Mouse (Mus musculus) lung, adult 2 months (tissue): ENCODE data around the gene Manba.
"Not testable (repeated sequence)": the region's sequence is repeated elsewhere in the genome, so short reads cannot be mapped to it uniquely, and the experiment has no call there.

Experiments
- CTCF ChIP-seq: fragments of 200-500 bp; IDR thresholded peaks from 2 replicates; pipeline ENCODE4 v1.5.1; 2011; ENCODE audit warnings: mild to moderate bottlenecking, low read length, control low read depth; ENCODE audit not compliant: insufficient read depth
- POLR2A ChIP-seq: fragments of 200-500 bp; IDR thresholded peaks from 2 replicates; pipeline ENCODE4 v1.6.1; 2011; ENCODE audit warnings: low read depth, mild to moderate bottlenecking, control low read depth, low read length, borderline replicate concordance; ENCODE audit errors: extremely low read depth

- TF ChIP-seq CTCF, POLR2A: not testable (repeated sequence)
Observed at GRCm38 (mm10) chr3:135484650-135485049, 761 bp upstream of the Manba start.
